Mouse (Mus musculus) layer of hippocampus, postnatal 14 days (tissue): ENCODE measurements around the gene Sec61a2. TPM values are rescaled to one million over a fixed set of nuclear protein-coding genes. Genes with fewer than 3 reads are reported as not detected.

Experiments used
- total RNA-seq, 2 experiments: library from RNA; stranded (reverse); gene quantifications; 2 replicates each; pipeline ENCODE4 v1.2.3; 2021

Sec61a2 gene
- total RNA-seq, 2 experiments from 2014 or later, result 102 to 114 TPM

Other genes starting within 250 kb of the Sec61a2 start
- gene Camk1d, start 180.9 kb downstream of the Sec61a2 start, total RNA-seq, result 100 to 1,000 TPM; 146 to 147 TPM
- 10 to 100 TPM; 19.3 to 20.0 TPM for gene Nudt5, start 50.4 kb downstream of the Sec61a2 start, total RNA-seq
- gene Cdc123, start 50.3 kb downstream of the Sec61a2 start, total RNA-seq, result 100 to 1,000 TPM; 124 to 129 TPM
- gene Gm13199, start 32.5 kb downstream of the Sec61a2 start, total RNA-seq, result 1 to 10 TPM; 1.6 to 1.8 TPM
- 1 to 10 TPM; 8.4 to 9.3 TPM for gene Dhtkd1, start 47.4 kb upstream of the Sec61a2 start, total RNA-seq
- gene Upf2, start 56.0 kb upstream of the Sec61a2 start, total RNA-seq, result 10 to 100 TPM; 23.6 to 26.2 TPM
- gene Proser2, start 234.8 kb upstream of the Sec61a2 start, total RNA-seq, result 1 to 10 TPM; 3.8 TPM